Mouse (Mus musculus) heart, adult 2 months (tissue): ENCODE data around the gene 1110008P14Rik. TPM values are rescaled to one million over a fixed set of nuclear protein-coding genes. Genes with fewer than 3 reads are reported as not detected.

Experiments
- DNase-seq, 2 experiments: peaks; one replicate each; pipeline ENCODE4 v3.0.0; 2021
- H3K27ac ChIP-seq: fragments of 200-600 bp; 2 replicates; pipeline ENCODE4 v1.8.1; 2022
- H3K27me3 ChIP-seq: fragments of 200-500 bp; 2 replicates; pipeline ENCODE4 v1.6.1; 2012; ENCODE audit warnings: mild to moderate bottlenecking, low read length, inconsistent platforms, mixed read lengths; ENCODE audit not compliant: control insufficient read depth, insufficient read depth
- H3K36me3 ChIP-seq: fragments of 200-500 bp; 2 replicates; pipeline ENCODE4 v1.6.1; 2012; ENCODE audit warnings: low read length, inconsistent platforms; ENCODE audit not compliant: control insufficient read depth, insufficient read depth
- H3K4me1 ChIP-seq: fragments of 200-500 bp; 2 replicates; pipeline ENCODE4 v1.6.1; 2011; ENCODE audit warnings: low read length; ENCODE audit not compliant: control insufficient read depth, insufficient read depth
- H3K4me3 ChIP-seq: fragments of 200-600 bp; 2 replicates; pipeline ENCODE4 v1.8.1; 2022
- H3K79me2 ChIP-seq: fragments of 200-500 bp; replicated peaks from 2 replicates; pipeline ENCODE4 v1.6.1; 2012; ENCODE audit warnings: mild to moderate bottlenecking, inconsistent platforms, low read length, moderate library complexity, mixed read lengths; ENCODE audit not compliant: control insufficient read depth, insufficient read depth
- H3K9ac ChIP-seq: fragments of 200-500 bp; 2 replicates; pipeline ENCODE4 v1.6.1; 2012; ENCODE audit warnings: low read depth, mild to moderate bottlenecking, control low read depth, inconsistent platforms, low read length, mixed read lengths
- CTCF ChIP-seq: fragments of 200-600 bp; IDR thresholded peaks from 2 replicates; pipeline ENCODE4 v1.8.1; 2022; ENCODE audit warnings: antibody characterized with exemption, mild to moderate bottlenecking, moderate library complexity
- EP300 ChIP-seq: fragments of 200-500 bp; IDR thresholded peaks from 2 replicates; pipeline ENCODE4 v1.6.1; 2011; ENCODE audit warnings: low read depth, low read length, control low read depth; ENCODE audit not compliant: insufficient read depth
- POLR2A ChIP-seq: fragments of 200-500 bp; IDR thresholded peaks from 2 replicates; pipeline ENCODE4 v1.6.1; 2011; ENCODE audit warnings: mild to moderate bottlenecking, low read depth, low read length, control low read depth; ENCODE audit not compliant: insufficient read depth
- WGBS: fragments of 180-500 bp; shearing (Covaris S2); methylation state at CpG from one replicate; pipeline ENCODE4 v1.1.7; 2018; 5-methylcytosine and 5-hydroxymethylcytosine counted together
- intact Hi-C: fragments of 180-260 bp; cut with DNase I; formaldehyde crosslinking; loops from one replicate; pipeline ENCODE4 v1.15.1; 2025
- polyA plus RNA-seq: library from polyadenylated mRNA; depleted of rRNA; stranded (reverse); fragments of >200 nt; gene quantifications from 2 replicates; pipeline ENCODE4 v1.2.3, GENCODE M21; 2012
- total RNA-seq, 2 experiments: library from RNA; stranded (reverse); gene quantifications; 2 replicates each; pipeline ENCODE4 v1.2.3; 2021

Gene 1110008P14Rik
- total and polyA plus RNA-seq, 3 experiments, result 39.6 to 129 (median 44.8) TPM

DNA sequence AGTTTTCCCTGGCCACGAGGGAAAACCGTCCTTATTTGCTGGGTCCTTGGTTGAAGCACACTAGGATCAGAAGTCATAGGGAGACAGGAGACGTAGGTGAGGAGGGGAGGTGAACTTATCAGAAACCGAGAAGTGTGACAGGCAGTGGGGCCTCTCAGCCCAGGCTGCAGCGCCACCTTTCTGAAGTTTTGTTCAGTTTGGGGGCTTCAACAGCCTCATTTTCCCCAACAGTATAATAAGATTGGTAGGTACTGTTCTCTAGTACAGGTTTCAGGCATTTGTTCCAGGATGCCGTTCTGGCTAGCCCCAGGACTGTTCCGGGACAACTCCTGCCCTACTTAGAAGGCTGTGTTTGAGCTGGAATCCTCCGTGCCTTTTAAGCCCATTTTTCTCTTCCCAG lies 13.2 kb upstream of the 1110008P14Rik start:
- intact Hi-C loops, result loop anchor here (1.0 to 2.0 kb wide), 2 partner anchors 14 to 32 kb away; partner anchors contain the start of gene 1110008P14Rik
- no peaks in the 10 kb centered on the region for H3K36me3 ChIP-seq
- 0 out of 2 replicates have a peak, but pooled peaks cover 1% of the 10 kb centered on the region for H3K79me2 ChIP-seq
- peak overlapping the region; percentile 60 for H3K9ac ChIP-seq
- peak overlapping the region; percentile 86 for H3K27ac ChIP-seq
- H3K4me1 ChIP-seq, result peaks cover 4% of the 10 kb centered on the region
- H3K27me3 ChIP-seq, result no peaks in the 10 kb centered on the region
- 3% methylated on average over 8 of the region's 8 CpGs for WGBS
- H3K4me3 ChIP-seq, result peak overlapping the region; percentile 92
- peak; percentile 45 to 56 for DNase-seq
- TF ChIP-seq CTCF (peak; percentile 68), POLR2A (no peak)

DNA sequence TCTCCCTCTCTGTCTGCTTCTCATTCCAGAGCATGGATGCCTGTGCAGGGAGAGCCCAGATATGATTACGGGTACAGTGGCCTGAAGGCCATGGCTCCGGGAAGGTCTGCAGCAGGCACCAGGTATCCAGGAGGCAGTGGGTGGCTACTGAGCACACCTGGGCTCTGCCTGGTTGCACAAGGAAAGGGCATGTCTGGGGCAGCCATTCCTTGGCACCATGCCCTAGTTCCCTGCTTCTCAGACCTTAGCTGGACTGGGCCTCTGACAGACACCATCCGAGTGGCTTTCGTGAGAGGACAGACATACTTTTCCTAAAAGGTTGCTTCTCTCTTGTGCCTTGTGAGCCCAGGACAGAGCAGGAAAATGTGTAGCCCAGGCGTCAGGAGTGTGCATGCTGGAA lies 10.3 kb upstream of the 1110008P14Rik start:
- no peak for DNase-seq
- Histone ChIP-seq H3K4me3 (no peak overlapping the region), H3K27me3 (no peaks in the 10 kb centered on the region), H3K4me1 (peaks cover 4% of the 10 kb centered on the region), H3K79me2 (0 out of 2 replicates have a peak, but pooled peaks cover 1% of the 10 kb centered on the region), H3K9ac (no peak overlapping the region), H3K36me3 (no peaks in the 10 kb centered on the region), H3K27ac (no peak overlapping the region)
- intact Hi-C loops, result no loop called here
- WGBS, result 67% methylated on average over 5 of the region's 5 CpGs
- TF ChIP-seq EP300, result no peak
- no peak for TF ChIP-seq POLR2A
- no peak for TF ChIP-seq CTCF

DNA sequence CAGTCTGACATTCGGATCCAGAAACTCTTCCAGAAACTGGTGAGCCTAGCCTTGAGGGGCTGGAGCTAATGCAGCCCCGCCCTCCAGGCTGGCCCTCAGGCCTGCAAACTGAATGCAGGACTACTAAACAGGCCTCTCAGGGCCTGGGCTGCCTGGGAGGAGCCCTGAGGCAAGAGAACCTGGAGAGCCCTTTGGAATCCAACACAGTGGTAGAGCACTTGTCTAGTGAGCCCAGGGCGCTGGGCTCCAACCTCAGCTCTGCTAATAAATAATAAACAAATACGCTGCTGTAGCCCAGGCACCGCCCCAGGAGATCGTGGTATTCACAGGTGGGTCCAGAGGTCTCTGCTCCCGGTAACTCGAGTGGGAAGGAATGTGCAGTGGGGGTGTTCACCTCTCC lies 9.1 kb upstream of the 1110008P14Rik start:
- TF ChIP-seq POLR2A (no peak), EP300 (no peak), CTCF (no peak)
- no peak for DNase-seq
- peaks cover 2% of the 10 kb centered on the region; the same call in 1 of the 2 replicates for H3K4me1 ChIP-seq
- H3K27ac ChIP-seq, result no peak overlapping the region
- no peaks in the 10 kb centered on the region for H3K79me2 ChIP-seq
- intact Hi-C loops, result no loop called here
- H3K9ac ChIP-seq, result no peak overlapping the region
- no peaks in the 10 kb centered on the region for H3K36me3 ChIP-seq
- H3K4me3 ChIP-seq, result no peak overlapping the region
- WGBS, result 85% methylated on average over 8 of the region's 8 CpGs
- no peaks in the 10 kb centered on the region for H3K27me3 ChIP-seq

DNA sequence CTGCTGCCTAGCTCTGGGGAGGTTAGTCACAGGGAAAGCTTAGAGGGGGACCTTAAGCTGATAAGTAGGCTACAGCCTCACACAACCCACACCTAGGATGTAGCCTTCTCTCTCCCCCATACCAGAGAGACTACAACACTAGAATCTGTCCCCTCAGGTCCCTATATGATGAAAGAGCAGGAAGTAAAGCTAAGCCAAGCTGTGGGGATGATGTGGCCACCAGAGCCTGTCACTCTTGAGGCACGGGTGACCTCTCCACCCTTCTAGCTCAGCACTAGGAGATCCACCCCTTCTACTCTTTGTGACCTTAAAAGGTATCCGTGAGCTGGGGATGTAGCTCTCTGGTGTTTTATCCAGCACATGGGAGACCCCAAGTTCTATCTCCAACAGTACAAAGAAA lies 7.4 kb upstream of the 1110008P14Rik start:
- H3K79me2 ChIP-seq, result no peaks in the 10 kb centered on the region
- H3K4me1 ChIP-seq, result no peaks in the 10 kb centered on the region
- TF ChIP-seq EP300 (no peak), POLR2A (no peak), CTCF (no peak)
- no peak overlapping the region for H3K27ac ChIP-seq
- intact Hi-C loops, result no loop called here
- DNase-seq, result no peak
- H3K9ac ChIP-seq, result no peak overlapping the region
- no peak overlapping the region for H3K4me3 ChIP-seq
- 70% methylated on average over 2 of the region's 2 CpGs for WGBS
- H3K27me3 ChIP-seq, result no peaks in the 10 kb centered on the region
- H3K36me3 ChIP-seq, result no peaks in the 10 kb centered on the region

DNA sequence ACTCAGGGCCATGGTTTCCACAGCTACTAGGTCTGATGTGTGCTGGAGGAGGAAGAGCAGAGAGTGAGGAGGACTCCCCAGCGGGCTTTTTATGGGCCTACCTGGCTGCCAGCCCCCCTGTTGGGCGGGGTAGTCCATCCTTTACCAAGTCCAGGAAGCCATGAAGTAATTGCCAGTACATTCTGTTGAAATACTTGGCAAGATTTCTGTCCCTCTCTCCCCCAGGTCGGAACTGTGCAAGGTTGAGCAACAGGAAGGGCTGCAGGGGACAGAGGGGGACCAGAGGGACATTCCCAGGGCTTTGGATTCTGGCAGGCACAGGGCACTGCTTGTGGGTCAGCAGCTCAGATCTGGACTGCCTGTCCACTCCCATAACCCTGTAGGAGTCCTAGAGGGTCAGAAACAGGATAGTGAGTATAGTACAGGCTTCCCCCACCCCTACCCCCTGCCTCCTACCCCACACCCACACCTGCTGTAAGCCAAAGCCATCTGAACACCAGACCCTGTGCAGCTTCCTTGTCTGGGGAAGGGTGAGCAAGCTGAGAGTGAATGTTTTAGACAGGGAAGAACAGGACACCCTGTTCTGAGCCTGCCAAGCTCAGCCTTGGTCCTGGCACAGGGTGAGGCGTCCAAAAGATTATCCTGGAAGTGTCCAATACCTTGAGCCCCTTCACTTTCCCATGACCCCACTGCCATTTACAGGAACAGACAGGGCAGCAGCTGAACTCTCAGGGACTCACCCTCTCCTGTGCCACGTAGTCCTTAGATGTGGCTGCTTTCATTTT lies 6.2 kb upstream of the 1110008P14Rik start, which contains the start of gene Lcn2:
TSS of gene Lcn2 (minus strand) at position 547 of the 785 bp plus-strand sequence.
- Histone ChIP-seq H3K27ac (no peak within 1 kb of the TSS), H3K79me2 (no peaks in the 10 kb centered on the region), H3K27me3 (no peaks in the 10 kb centered on the region), H3K9ac (no peak within 1 kb of the TSS), H3K36me3 (no peaks in the 10 kb centered on the region), H3K4me3 (no peak within 1 kb of the TSS), H3K4me1 (no peaks in the 10 kb centered on the region)
- intact Hi-C loops, result no loop called here
- 37% methylated on average over 5 of the region's 5 CpGs for WGBS
- TF ChIP-seq EP300, result 0 out of 2 replicates have a peak, but pooled peaks have one; percentile 4
- TF ChIP-seq CTCF, result no peak
- no peak for TF ChIP-seq POLR2A
- DNase-seq, result no peak

DNA sequence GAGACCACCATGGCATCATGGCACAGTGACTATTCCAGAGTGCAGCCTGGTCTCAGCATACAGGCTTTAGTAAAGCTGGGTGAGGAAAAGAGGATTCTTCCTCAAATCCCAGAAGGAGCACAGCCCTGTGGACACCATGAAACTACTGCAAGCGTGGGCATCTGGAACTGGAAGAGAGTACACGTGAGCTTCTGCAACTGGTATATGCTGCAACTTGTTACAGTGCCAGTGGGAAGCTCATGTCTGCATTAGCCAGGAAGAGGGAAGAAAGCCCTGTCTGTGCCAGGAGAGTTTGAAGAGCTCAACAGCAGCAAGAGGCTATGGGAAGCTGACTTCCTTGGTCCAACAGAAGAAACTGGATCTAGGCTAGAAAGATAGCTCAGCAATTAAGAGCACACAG lies 951 bp upstream of the 1110008P14Rik start:
- Histone ChIP-seq H3K9ac (no peak overlapping the region), H3K79me2 (no peaks in the 10 kb centered on the region), H3K27me3 (no peaks in the 10 kb centered on the region), H3K27ac (no peak overlapping the region), H3K4me1 (peaks cover 3% of the 10 kb centered on the region), H3K36me3 (no peaks in the 10 kb centered on the region), H3K4me3 (no peak overlapping the region)
- TF ChIP-seq CTCF, result no peak
- no peak for TF ChIP-seq EP300
- no peak for TF ChIP-seq POLR2A
- DNase-seq, result no peak
- intact Hi-C loops, result no loop called here
- 68% methylated on average over 2 of the region's 2 CpGs for WGBS
